Mouse (Mus musculus) lung, postnatal 10 days (tissue): Measurements from ENCODE around the gene Btbd6.

ENCODE experiments used
- DNase-seq: peaks from one replicate; pipeline ENCODE4 v3.0.0; 2021

The Btbd6 gene

DNA sequence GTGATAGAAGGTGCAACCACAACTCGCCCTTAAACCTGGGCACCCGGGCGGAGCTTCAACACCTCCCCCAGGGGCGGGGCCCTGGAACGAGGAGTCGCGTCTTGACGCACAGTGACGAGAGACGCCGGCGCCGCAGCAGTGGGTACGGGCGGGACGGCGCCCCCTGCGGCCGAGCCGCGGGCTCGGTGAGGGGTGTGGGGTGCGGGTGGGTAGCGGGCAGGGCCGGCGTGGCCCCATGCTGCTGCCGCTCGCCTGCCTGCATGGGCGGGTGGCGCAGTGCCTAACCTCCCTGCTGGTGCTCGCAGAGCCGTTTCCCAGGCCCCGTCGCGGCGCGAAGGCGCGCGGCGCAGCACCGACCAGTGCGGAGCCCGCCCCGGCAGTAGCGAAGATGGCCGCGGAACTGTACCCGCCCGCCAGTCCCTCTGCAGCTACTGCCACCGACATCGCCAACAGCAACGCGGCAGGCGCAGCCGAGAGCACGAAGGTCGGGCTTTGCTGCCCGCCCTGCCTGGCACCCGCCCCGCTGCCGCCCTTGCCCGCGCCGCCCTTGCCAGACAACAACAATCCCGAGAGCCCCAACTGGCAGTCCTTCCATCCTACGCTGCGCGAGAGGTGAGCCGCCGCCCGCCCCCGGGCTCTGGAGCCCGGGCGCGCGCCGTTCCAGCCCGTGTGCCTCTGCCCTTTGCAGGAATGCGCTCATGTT is at the start of gene Btbd6:
Gene Btbd6, plus strand, starts transcription at position 112 of the 703 bp plus-strand sequence.
- peak; percentile 94 for DNase-seq

DNA sequence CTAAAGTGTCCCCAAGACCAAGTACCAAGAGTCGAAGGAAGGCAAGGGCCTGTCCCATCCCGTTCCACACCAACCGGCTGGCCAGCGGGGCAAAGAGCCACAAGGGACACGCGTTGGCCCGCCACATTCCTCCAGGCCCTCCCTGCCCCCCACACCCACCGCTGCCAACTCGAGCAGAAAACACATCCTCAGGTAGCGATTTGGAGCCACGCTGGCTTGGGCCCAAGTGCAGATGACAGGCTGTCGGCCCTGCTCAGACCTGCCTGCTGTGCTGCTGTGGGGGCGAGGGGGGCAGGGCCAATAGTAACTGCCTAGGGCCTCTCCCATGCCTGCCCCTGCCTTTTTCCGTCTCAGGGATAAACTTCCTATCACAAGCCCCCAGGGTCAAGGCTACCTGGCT is 49.0 kb upstream of the Btbd6 start:
- no peak for DNase-seq

- peak; percentile 50 for DNase-seq
These were observed 47.7 kb upstream of the Btbd6 start for GRCm38 (mm10) chr12:112928401-112929241.

- DNase-seq, result peak; percentile 67
These were observed 46.5 kb upstream of the Btbd6 start, which contains the start of gene Jag2 for GRCm38 (mm10) chr12:112929562-112930352. Gene Jag2 (minus strand): TSS chr12:112929776.

GRCm38 (mm10) chr12:112932647-112933046 is 43.6 kb upstream of the Btbd6 start:
- no peak for DNase-seq

DNA sequence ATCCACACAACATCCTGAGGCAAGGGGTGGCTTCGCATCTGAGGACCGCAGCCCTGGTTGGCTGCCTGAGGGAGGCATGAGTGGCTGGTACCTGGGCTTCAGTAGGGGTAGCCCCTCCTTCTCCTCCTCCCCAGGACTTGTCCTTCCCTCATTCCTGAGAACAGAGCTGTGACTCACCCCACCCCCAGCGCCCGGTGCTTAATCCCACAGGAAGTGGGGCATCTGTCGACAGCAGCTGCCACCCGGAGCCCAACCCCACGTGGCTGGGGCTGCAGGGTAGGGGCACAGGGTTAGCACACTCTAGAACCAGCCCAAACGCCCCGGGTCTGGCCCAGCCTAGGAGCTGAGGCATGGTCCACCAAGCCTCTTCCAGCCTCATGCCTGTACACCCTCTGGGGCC is 38.4 kb upstream of the Btbd6 start:
- peak; percentile 60 for DNase-seq

- no peak for DNase-seq
These were observed 37.9 kb upstream of the Btbd6 start for GRCm38 (mm10) chr12:112938366-112938765.

DNA sequence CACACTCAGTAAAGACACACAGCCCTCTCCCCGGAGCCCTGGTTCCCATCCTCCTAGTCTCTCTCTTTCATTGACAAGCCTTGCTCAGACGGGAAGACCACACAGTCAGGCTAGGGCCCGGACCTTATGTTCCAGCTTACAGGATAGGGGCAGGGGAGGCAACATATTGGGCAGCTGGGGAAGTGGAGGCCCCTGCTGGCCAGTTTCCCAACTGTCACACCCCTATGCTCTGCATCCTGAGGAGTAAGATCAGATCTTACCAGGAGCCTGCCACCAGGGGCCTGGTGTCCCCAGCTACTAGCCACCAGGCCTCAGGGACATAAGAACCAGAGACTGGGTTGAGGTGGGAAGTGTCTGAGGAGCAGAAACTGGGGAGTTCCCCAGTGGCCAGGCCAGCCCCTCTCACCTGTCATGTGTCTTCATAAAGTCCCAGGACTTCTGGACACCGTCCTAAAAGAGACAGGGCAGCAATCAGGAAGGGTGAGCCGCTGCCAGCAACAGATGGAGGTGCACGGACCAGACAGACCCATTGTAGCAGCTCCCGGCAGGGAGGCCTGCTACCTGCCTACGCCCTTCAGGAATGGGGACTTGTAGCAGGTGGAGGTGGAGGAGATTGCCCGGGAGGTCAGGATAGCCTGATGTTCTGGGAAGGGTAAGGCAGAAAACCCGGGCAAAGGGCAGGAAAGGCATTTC is 37.3 kb upstream of the Btbd6 start:
- peak; percentile 64 for DNase-seq

GRCm38 (mm10) chr12:112940238-112940637 is 36.0 kb upstream of the Btbd6 start:
- no peak for DNase-seq

DNA sequence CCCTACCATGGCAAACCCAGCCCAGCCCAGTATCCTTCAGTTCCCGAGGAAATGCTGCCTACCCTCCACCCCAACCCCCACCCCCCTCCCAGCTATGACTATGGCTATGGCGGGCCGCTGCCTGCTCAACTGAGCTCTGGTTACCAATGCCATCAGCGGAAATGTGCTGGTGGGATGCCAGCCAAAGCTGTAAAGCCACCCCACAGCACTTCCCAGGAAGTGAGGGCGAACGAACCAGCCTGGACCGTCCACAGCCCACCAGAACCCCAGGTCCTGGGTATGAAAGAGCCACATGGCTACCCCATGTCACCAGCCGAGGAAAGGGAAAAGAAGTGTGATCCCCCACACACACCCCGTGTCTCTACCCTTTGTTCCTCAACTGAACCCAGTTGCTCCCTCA is 35.6 kb upstream of the Btbd6 start:
- DNase-seq, result peak; percentile 47

- peak; percentile 55 for DNase-seq
These were observed 35.0 kb upstream of the Btbd6 start for GRCm38 (mm10) chr12:112941156-112941775.

DNA sequence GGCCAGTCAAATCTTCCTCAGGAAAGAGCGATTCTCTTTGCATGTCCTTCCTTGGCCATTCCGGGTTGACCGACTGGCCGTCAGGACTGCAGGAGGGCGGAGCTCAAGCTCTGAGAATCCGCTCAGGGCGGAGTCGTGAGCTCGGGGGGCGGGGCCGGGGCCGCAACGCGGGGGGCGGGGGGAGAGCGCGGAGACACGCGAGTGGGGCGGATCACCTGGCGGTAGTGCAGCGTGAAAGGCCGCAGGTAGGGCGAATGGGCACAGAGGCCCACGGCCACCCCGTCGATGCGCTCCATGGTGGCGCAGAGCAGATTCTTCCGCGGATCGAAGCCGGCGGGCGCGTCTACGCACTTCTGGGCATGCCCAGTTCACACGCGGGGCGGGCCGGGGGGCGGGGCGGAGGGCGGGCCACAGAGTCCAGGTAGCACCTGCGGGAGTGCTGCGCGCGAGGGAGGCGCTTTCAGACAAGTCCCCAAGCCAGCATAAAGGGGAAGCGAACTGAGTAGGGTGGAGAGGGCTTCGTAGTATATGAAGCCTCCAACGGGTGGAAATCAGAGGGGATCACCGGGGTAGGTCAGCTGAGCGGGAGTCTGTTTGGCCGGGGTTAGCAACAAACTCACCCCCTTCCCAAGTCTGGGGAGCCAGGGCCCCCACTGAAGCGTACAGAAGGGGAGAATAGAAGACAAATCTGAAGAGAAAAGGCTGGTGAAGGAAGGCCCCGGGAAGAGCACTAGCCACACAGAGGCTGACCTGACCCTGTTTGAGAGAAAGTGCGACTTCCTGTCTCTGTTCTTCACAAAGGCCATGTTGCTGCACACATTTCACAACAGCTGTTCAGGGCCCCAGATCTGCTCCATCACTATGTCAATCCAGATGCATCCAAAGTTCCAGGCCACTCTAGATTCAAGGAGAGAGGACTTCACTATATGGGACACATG is 34.2 kb upstream of the Btbd6 start, which contains the start of gene Nudt14:
Gene Nudt14, minus strand, starts transcription at position 349 of the 938 bp plus-strand sequence.
- DNase-seq, result peak; percentile 88

DNA sequence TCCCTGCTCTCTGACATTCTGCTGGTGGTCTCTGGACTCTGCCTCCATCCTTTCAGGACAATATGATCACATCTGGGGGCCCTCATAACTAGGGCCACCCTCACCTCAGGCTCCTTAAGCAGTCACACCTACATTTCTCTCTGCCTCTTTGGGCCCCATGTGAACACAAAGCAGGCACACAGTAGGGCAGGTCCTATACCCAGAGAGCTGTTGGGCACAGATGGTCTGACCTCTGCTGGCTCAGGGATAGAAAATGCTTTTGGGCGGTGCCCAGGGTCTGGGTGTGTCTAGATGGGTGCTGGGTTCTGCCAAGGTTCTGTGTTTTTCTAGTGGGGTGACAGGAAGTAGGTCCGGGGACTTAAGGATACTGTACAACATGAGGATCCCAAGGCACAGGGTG is 32.6 kb upstream of the Btbd6 start:
- DNase-seq, result no peak

- no peak for DNase-seq
These were observed 29.0 kb upstream of the Btbd6 start for GRCm38 (mm10) chr12:112947307-112947706.

DNA sequence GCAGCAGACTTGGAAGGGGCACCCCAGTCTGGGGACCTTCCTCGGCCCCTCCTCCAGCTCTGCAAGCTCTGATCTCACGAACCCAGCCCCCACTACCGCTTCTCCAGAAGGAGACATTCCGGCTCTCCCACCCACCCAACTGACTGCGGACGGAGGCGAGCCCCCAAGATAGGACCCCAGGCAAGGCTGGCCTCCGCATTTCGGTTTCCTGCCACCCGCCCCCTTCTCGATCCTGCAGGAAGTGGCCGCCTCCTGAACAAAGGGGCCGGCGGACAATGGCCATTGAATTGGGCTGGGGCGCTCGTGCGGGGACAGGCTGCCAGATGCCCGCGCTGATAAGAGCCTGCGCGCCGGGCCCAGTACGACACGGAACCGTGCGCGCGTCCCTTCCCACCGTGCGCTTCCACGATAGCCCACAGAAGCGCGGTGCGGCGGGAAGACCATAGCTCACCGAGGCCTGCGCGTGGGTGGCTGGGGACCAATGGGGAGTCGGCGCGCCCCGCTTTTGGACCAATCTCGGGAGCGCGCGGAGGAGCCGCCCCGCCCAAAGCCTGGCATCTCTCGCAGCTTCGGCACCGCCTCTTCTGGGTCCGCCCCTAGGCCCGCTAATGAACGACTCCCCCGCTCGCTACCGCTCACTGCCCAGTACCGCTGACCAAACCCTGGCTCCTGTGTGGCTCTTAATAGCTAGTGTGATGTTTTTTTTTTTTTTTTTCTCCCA is 26.1 kb upstream of the Btbd6 start:
- DNase-seq, result peak; percentile 95

DNA sequence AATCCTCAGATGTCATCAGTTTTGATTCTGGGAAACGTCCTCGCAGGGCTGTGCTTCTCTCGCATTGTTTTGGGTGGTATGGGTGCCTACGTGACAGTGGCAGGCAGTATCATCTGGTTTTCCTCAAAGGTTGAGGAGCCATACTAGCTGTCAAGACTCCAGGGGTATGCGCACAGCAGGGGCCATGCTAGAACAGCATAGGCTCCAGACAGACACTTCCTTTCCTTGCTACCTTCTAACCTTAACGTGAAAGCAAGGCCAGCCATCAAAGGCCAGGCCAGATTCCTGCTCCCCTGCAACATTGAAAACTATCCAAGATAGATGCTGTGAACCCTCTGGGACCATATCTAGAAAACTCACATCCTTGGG is 25.5 kb upstream of the Btbd6 start:
- no peak for DNase-seq

DNA sequence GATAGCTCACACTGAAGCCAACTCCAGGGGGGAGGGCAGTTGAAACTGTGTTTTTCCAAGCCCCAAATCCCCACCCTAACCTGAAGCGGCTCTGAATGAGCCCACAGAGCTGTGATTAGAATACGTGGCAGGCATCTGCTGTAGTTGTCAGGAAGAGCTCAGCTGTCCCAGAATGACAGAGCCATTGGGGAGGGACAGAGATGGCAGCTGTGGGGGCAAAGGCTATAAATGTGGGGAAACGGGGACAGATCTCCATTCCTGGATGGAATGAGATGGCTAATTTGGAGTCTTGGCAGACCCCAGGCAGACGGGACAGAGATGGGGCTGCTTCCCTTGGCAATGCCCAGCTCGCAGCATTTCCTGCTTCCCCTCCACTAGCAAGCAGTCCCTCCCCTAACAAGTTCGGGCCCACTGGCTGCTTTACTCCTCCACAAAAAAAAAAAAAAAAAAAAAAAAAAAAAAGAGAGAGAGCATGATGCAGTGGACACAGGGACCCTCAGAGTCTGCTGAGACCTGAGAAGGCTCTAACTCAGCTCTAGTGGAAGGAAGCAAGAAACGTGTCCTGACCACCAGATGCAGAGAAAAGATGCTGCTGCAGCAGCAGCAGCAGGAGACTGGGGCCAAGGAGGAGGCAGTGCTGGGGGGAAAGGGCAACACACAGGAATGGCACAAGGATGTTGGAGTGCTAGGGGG is 25.0 kb upstream of the Btbd6 start:
- DNase-seq, result no peak

DNA sequence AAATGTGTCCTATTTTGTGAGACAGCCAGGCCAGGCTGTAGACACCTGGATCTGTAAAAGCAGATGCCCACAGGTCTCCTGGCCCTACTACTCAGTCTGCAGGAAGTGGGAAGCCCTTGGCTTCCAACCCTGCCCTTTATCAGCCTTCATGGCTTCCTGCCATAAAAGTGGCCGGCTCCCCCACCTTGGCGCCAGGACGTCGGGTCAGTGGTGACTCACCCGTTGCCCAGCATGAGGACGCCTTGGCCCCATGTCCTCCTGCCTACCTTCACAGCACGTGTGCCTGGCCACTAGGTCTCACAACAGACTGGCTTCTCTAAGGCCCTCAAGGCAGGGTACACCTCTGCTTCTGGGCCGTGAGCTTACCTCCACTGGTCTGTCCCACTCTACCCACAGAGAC is 23.8 kb upstream of the Btbd6 start:
- DNase-seq, result peak; percentile 84

DNA sequence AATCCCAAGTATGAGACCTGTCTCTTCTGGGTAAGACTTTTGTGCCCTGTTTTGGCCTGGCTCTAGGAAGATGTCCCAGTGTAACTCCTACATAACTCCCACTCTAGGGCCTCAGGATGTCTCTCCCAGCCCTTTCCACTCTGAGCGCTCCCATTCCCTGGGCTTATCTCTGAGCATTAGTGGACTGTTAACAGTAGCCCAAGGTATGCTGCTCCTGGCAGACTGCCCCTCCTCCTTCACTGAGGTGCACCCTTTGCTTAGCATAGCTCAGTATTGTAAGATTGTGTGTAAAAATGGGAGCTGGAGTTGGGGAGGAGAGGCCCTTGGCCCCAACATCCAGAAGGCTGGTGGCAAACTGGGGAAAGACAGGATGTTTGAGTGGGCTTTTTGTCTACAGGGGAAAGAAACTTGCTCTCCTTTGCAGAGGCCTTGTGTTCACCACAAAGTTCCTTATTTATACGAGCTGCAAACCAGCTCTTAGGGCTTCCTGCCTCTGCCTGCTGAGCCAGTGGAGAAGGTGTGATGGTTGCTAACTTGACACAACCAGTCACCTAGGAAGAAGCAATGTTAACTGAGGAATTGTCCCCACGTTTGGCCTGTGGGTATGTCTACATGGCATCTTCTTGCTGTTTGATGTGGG is 23.2 kb upstream of the Btbd6 start:
- DNase-seq, result no peak
